Mouse (Mus musculus) heart, postnatal 0 days (tissue): ENCODE data around the gene Sec22c. TPM values are rescaled to one million over a fixed set of nuclear protein-coding genes. Genes with fewer than 3 reads are reported as not detected.
A peak's percentile ranks its signal among the peaks of the same experiment; 100 is the strongest.

Experiments used
- ATAC-seq: fragments of 200-750 bp; cut with Nextera tagmentation; 2 replicates; pipeline ENCODE4 v1.8.0; 2017; ENCODE audit warnings: low read depth, moderate number of reproducible peaks, moderate library complexity; ENCODE audit not compliant: insufficient read depth
- DNase-seq: peaks from one replicate; pipeline ENCODE4 v3.0.0-alpha.2; 2016; ENCODE audit warnings: low spot score
- H3K27ac ChIP-seq: fragments of 300-500 bp; sonication (generic); 2 replicates; pipeline ENCODE4 v1.5.1; 2014; ENCODE audit warnings: low read depth, mild to moderate bottlenecking
- H3K27me3 ChIP-seq: fragments of 300-500 bp; sonication (generic); 2 replicates; pipeline ENCODE4 v1.6.1; 2014; ENCODE audit warnings: low read length, mixed read lengths; ENCODE audit not compliant: control insufficient read depth, insufficient read depth
- H3K36me3 ChIP-seq: fragments of 300-500 bp; sonication (generic); replicated peaks from 2 replicates; pipeline ENCODE4 v1.6.1; 2014; ENCODE audit warnings: low read length, mixed read lengths; ENCODE audit not compliant: control insufficient read depth, insufficient read depth
- H3K4me1 ChIP-seq: fragments of 300-500 bp; sonication (generic); 2 replicates; pipeline ENCODE4 v1.6.1; 2014; ENCODE audit warnings: antibody characterized with exemption; ENCODE audit not compliant: control insufficient read depth, insufficient read depth
- H3K4me2 ChIP-seq: fragments of 300-500 bp; sonication (generic); 2 replicates; pipeline ENCODE4 v1.6.1; 2014; ENCODE audit warnings: low read depth, mild to moderate bottlenecking, low read length, moderate library complexity
- H3K4me3 ChIP-seq: fragments of 300-500 bp; sonication (generic); 2 replicates; pipeline ENCODE4 v1.5.1; 2014; ENCODE audit warnings: low read depth, low read length
- H3K9ac ChIP-seq: fragments of 300-500 bp; sonication (generic); replicated peaks from 2 replicates; pipeline ENCODE4 v1.6.1; 2014; ENCODE audit warnings: low read depth, low read length, mixed read lengths
- H3K9me3 ChIP-seq: fragments of 300-500 bp; sonication (generic); replicated peaks from 2 replicates; pipeline ENCODE4 v1.6.1; 2016; ENCODE audit warnings: low read length; ENCODE audit not compliant: control insufficient read depth
- CTCF ChIP-seq: IDR thresholded peaks from 2 replicates; pipeline ENCODE4 v1.5.1; 2016; ENCODE audit warnings: antibody characterized with exemption, control low read depth, low read depth
- EP300 ChIP-seq: IDR thresholded peaks from 2 replicates; pipeline ENCODE4 v1.6.1; 2016; ENCODE audit warnings: antibody characterized with exemption, low read depth
- WGBS: fragments of 180-500 bp; shearing (Covaris S2); extraction: QIAGEN DNeasy Blood & Tissue Kit; methylation state at CpG from one replicate; pipeline ENCODE4 v1.1.7; 2014; 5-methylcytosine and 5-hydroxymethylcytosine counted together
- polyA plus RNA-seq: library from polyadenylated mRNA; unstranded; fragments of >200 nt; fragmentation: Nextera tagmentation; extraction: Ambion mirVana; gene quantifications from 2 replicates; pipeline ENCODE4 v1.2.1, GENCODE M21; 2015
- total RNA-seq: library from RNA; depleted of rRNA; stranded (reverse); fragments of >200 nt; gene quantifications from 2 replicates; pipeline ENCODE4 v1.2.3, GENCODE M21; 2014; ENCODE audit warnings: low replicate concordance

Gene Sec22c
- total and polyA plus RNA-seq, 2 experiments from 2014 or later = 3.8 to 3.9 TPM

- ATAC-seq = peak; percentile 77
Measured at GRCm38 (mm10) chr9:121669348-121669791, 35.9 kb downstream of the Sec22c start.

GRCm38 (mm10) chr9:121667822-121668221 is 37.5 kb downstream of the Sec22c start:
- no peaks in the 10 kb centered on the region for H3K36me3 ChIP-seq
- 64% methylated on average over 10 of the region's 11 CpGs for WGBS
- H3K4me3 ChIP-seq = no peak overlapping the region
- H3K9ac ChIP-seq = no peak overlapping the region
- peaks cover 14% of the 10 kb centered on the region for H3K4me1 ChIP-seq
- no peak for ATAC-seq
- peaks cover 51% of the 10 kb centered on the region for H3K27me3 ChIP-seq
- no peak for TF ChIP-seq CTCF
- no peak for TF ChIP-seq EP300
- H3K9me3 ChIP-seq = no peaks in the 10 kb centered on the region
- H3K27ac ChIP-seq = no peak overlapping the region
- no peak for DNase-seq
- no peak overlapping the region for H3K4me2 ChIP-seq

More at GRCm38 (mm10) chr9:121669348-121669791, 35.9 kb downstream of the Sec22c start:
- Histone ChIP-seq H3K4me1 (peaks cover 16% of the 10 kb centered on the region), H3K36me3 (no peaks in the 10 kb centered on the region), H3K4me3 (peak overlapping the region; percentile 34), H3K27ac (no peak overlapping the region), H3K9me3 (no peaks in the 10 kb centered on the region), H3K4me2 (peak overlapping the region; percentile 56), H3K9ac (peak overlapping the region; percentile 6; the same call in 1 of the 2 replicates), H3K27me3 (peaks cover 48% of the 10 kb centered on the region)
- 0% methylated on average over 28 of the region's 28 CpGs for WGBS
- peak; percentile 60 for DNase-seq
- TF ChIP-seq EP300 (no peak), CTCF (peak; percentile 84)

GRCm38 (mm10) chr9:121666957-121667630 is 38.2 kb downstream of the Sec22c start:
- ATAC-seq (no peak), DNase-seq (no peak)
- Histone ChIP-seq H3K27ac (no peak overlapping the region), H3K27me3 (peaks cover 51% of the 10 kb centered on the region), H3K4me1 (peaks cover 7% of the 10 kb centered on the region), H3K9me3 (no peaks in the 10 kb centered on the region), H3K4me2 (no peak overlapping the region), H3K9ac (no peak overlapping the region), H3K4me3 (no peak overlapping the region), H3K36me3 (no peaks in the 10 kb centered on the region)
- WGBS = 61% methylated on average over 16 of the region's 16 CpGs
- TF ChIP-seq EP300 = no peak
- no peak for TF ChIP-seq CTCF

GRCm38 (mm10) chr9:121664104-121664503 is 41.2 kb downstream of the Sec22c start:
- no peak for ATAC-seq
- H3K4me1 ChIP-seq = no peaks in the 10 kb centered on the region
- H3K4me2 ChIP-seq = no peak overlapping the region
- H3K4me3 ChIP-seq = no peak overlapping the region
- WGBS = 78% methylated on average over 5 of the region's 5 CpGs
- no peak overlapping the region for H3K9ac ChIP-seq
- DNase-seq = no peak
- TF ChIP-seq CTCF (no peak), EP300 (no peak)
- peaks cover 44% of the 10 kb centered on the region for H3K27me3 ChIP-seq
- H3K9me3 ChIP-seq = no peaks in the 10 kb centered on the region
- no peak overlapping the region for H3K27ac ChIP-seq
- no peaks in the 10 kb centered on the region for H3K36me3 ChIP-seq

GRCm38 (mm10) chr9:121663467-121663866 is 41.8 kb downstream of the Sec22c start:
- no peaks in the 10 kb centered on the region for H3K9me3 ChIP-seq
- no peaks in the 10 kb centered on the region for H3K36me3 ChIP-seq
- no peaks in the 10 kb centered on the region for H3K4me1 ChIP-seq
- H3K4me2 ChIP-seq = no peak overlapping the region
- TF ChIP-seq EP300 = no peak
- no peak for TF ChIP-seq CTCF
- no peak overlapping the region for H3K4me3 ChIP-seq
- no peak for DNase-seq
- H3K9ac ChIP-seq = no peak overlapping the region
- ATAC-seq = no peak
- H3K27me3 ChIP-seq = peaks cover 38% of the 10 kb centered on the region
- H3K27ac ChIP-seq = no peak overlapping the region
- 67% methylated on average over 6 of the region's 6 CpGs for WGBS

GRCm38 (mm10) chr9:121659791-121660190 is 45.5 kb downstream of the Sec22c start:
- Histone ChIP-seq H3K36me3 (no peaks in the 10 kb centered on the region), H3K9me3 (no peaks in the 10 kb centered on the region), H3K27ac (no peak overlapping the region), H3K4me2 (no peak overlapping the region), H3K4me1 (no peaks in the 10 kb centered on the region), H3K27me3 (peaks cover 17% of the 10 kb centered on the region), H3K4me3 (no peak overlapping the region), H3K9ac (no peak overlapping the region)
- WGBS = 65% methylated on average over 7 of the region's 7 CpGs
- ATAC-seq (no peak), DNase-seq (no peak)
- no peak for TF ChIP-seq CTCF
- TF ChIP-seq EP300 = no peak
